Mouse (Mus musculus) CH12.LX (cell line): ENCODE measurements around the gene Csrp2. TPM values are rescaled to one million over a fixed set of nuclear protein-coding genes. Genes with fewer than 3 reads are reported as not detected.

ENCODE experiments used
- DNase-seq: peaks from one replicate; pipeline ENCODE4 v3.0.0-alpha.2; 2013; ENCODE audit errors: extremely low read depth
- H3K27ac ChIP-seq: 2 replicates; pipeline ENCODE4 v1.5.1; 2012; ENCODE audit warnings: low read depth, mild to moderate bottlenecking, control low read depth, moderate library complexity; ENCODE audit not compliant: insufficient read depth
- H3K27me3 ChIP-seq: replicated peaks from 2 replicates; pipeline ENCODE3; 2012; ENCODE audit warnings: inconsistent platforms
- H3K36me3 ChIP-seq, 2 experiments: replicated peaks in 1 of 2; 2 replicates each; pipeline versions ENCODE3 to v1.6.1; 2012; ENCODE audit warnings: inconsistent platforms in 1 of 2, low read length in 1 of 2, mild to moderate bottlenecking in 1 of 2, mixed read lengths in 1 of 2, moderate library complexity in 1 of 2; ENCODE audit not compliant: control insufficient read depth in 1 of 2, insufficient read depth in 1 of 2
- H3K4me1 ChIP-seq, 2 experiments: 2 replicates each; pipeline ENCODE4 v1.6.1; 2012; ENCODE audit warnings: inconsistent platforms in 1 of 2, moderate library complexity in 1 of 2; ENCODE audit not compliant: insufficient read depth in 2 of 2, control insufficient read depth in 1 of 2
- H3K4me2 ChIP-seq: 2 replicates; pipeline ENCODE4 v1.6.1; 2012; ENCODE audit warnings: low read depth, mild to moderate bottlenecking, control low read depth; ENCODE audit not compliant: poor library complexity, insufficient read depth, severe bottlenecking
- H3K4me3 ChIP-seq, 3 experiments: fragments of 150-350 bp in 1 of 3; sonication (generic) in 1 of 3; replicated peaks in 1 of 3; 2 replicates each; pipeline versions ENCODE3 to v1.5.1; 2011 to 2012; ENCODE audit warnings: low read depth in 2 of 3, low read length in 2 of 3, mild to moderate bottlenecking in 2 of 3, moderate library complexity in 2 of 3, control low read depth in 1 of 3, improper control_type of control experiment in 1 of 3, inconsistent platforms in 1 of 3, mixed read lengths in 1 of 3; ENCODE audit not compliant: poor library complexity in 1 of 3
- H3K79me2 ChIP-seq: replicated peaks from 2 replicates; pipeline ENCODE4 v1.6.1; 2012; ENCODE audit warnings: mild to moderate bottlenecking, moderate library complexity; ENCODE audit not compliant: control insufficient read depth, poor library complexity, insufficient read depth, severe bottlenecking; ENCODE audit errors: extremely low read depth
- H3K9ac ChIP-seq: 2 replicates; pipeline ENCODE4 v1.6.1; 2012; ENCODE audit warnings: low read depth, mild to moderate bottlenecking, control low read depth, moderate library complexity; ENCODE audit not compliant: insufficient read depth
- H3K9me3 ChIP-seq: replicated peaks from 2 replicates; pipeline ENCODE3; 2012; ENCODE audit warnings: low read length, inconsistent platforms, mixed read lengths
- CHD2 ChIP-seq: IDR thresholded peaks from 2 replicates; pipeline ENCODE4 v1.6.1; 2011; ENCODE audit warnings: low read length, improper control_type of control experiment
- E2F4 ChIP-seq: IDR thresholded peaks from 2 replicates; pipeline ENCODE4 v1.6.1; 2011; ENCODE audit warnings: low read depth, low read length, improper control_type of control experiment; ENCODE audit not compliant: insufficient replicate concordance
- ELF1 ChIP-seq: IDR thresholded peaks from 2 replicates; pipeline ENCODE4 v1.6.1; 2014; ENCODE audit warnings: low read depth, mild to moderate bottlenecking, inconsistent platforms, low read length, improper control_type of control experiment
- IRF4 ChIP-seq: IDR thresholded peaks from 2 replicates; pipeline ENCODE4 v1.6.1; 2014; ENCODE audit warnings: low read depth, mild to moderate bottlenecking, inconsistent platforms, low read length, improper control_type of control experiment
- KAT2A ChIP-seq: IDR thresholded peaks from 2 replicates; pipeline ENCODE4 v1.6.1; 2012; ENCODE audit warnings: low read length, improper control_type of control experiment, inconsistent platforms; ENCODE audit not compliant: insufficient replicate concordance
- MAFK ChIP-seq: IDR thresholded peaks from 2 replicates; pipeline ENCODE4 v1.6.1; 2011; ENCODE audit warnings: low read length, improper control_type of control experiment; ENCODE audit not compliant: insufficient replicate concordance
- MEF2A ChIP-seq: IDR thresholded peaks from 2 replicates; pipeline ENCODE4 v1.6.1; 2014; ENCODE audit warnings: low read depth, mild to moderate bottlenecking, inconsistent platforms, low read length, improper control_type of control experiment, borderline replicate concordance
- MYC ChIP-seq: IDR thresholded peaks from 2 replicates; pipeline ENCODE4 v1.6.1; 2011; ENCODE audit warnings: low read depth, mild to moderate bottlenecking, improper control_type of control experiment, low read length
- NELFE ChIP-seq: IDR thresholded peaks from 2 replicates; pipeline ENCODE4 v1.6.1; 2011; ENCODE audit warnings: low read depth, low read length, improper control_type of control experiment
- NRF1 ChIP-seq: IDR thresholded peaks from 2 replicates; pipeline ENCODE4 v1.6.1; 2014; ENCODE audit warnings: low read depth, mild to moderate bottlenecking, inconsistent platforms, low read length, improper control_type of control experiment, moderate library complexity
- PAX5 ChIP-seq: IDR thresholded peaks from 2 replicates; pipeline ENCODE4 v1.6.1; 2012; ENCODE audit warnings: low read length, inconsistent platforms, mixed read lengths
- POLR2A ChIP-seq: IDR thresholded peaks from 2 replicates; pipeline ENCODE4 v1.6.1; 2011; ENCODE audit warnings: low read depth, mild to moderate bottlenecking, improper control_type of control experiment, low read length
- POLR2AphosphoS2 ChIP-seq: IDR thresholded peaks from 2 replicates; pipeline ENCODE4 v1.6.1; 2011; ENCODE audit warnings: low read depth, low read length, improper control_type of control experiment
- RAD21 ChIP-seq: IDR thresholded peaks from 2 replicates; pipeline ENCODE4 v1.6.1; 2011; ENCODE audit warnings: low read depth, mild to moderate bottlenecking, low read length, improper control_type of control experiment, moderate library complexity
- RCOR1 ChIP-seq: conservative IDR thresholded peaks from 2 replicates; pipeline ENCODE4 v1.6.1; 2012; ENCODE audit warnings: low read depth, mild to moderate bottlenecking, inconsistent platforms, low read length, improper control_type of control experiment
- SIN3A ChIP-seq: IDR thresholded peaks from 2 replicates; pipeline ENCODE4 v1.6.1; 2012; ENCODE audit warnings: low read length, improper control_type of control experiment, inconsistent platforms
- TBP ChIP-seq: conservative IDR thresholded peaks from 2 replicates; pipeline ENCODE4 v1.6.1; 2011; ENCODE audit warnings: low read depth, low read length, improper control_type of control experiment
- TCF12 ChIP-seq: IDR thresholded peaks from 2 replicates; pipeline ENCODE4 v1.6.1; 2014; ENCODE audit warnings: low read depth, mild to moderate bottlenecking, inconsistent platforms, low read length, improper control_type of control experiment
- ZKSCAN1 ChIP-seq: IDR thresholded peaks from 2 replicates; pipeline ENCODE4 v1.6.1; 2012; ENCODE audit warnings: low read depth, inconsistent platforms, low read length, improper control_type of control experiment, borderline replicate concordance
- ZMIZ1 ChIP-seq: IDR thresholded peaks from 2 replicates; pipeline ENCODE4 v1.6.1; 2012; ENCODE audit warnings: low read depth, mild to moderate bottlenecking, inconsistent platforms, low read length, improper control_type of control experiment
- dilution Hi-C: fragments of 300-500 bp; cut with MboI; formaldehyde crosslinking; loops from 2 replicates; pipeline ENCODE4 v1.14.3; 2020; ENCODE audit warnings: low sequenced_read_pairs; ENCODE audit not compliant: extremely low pct_unique_long_range_greater_than_20kb, extremely low pct_ligation_motif_present
- in situ Hi-C: fragments of 300-500 bp; cut with MboI; formaldehyde crosslinking; loops from 3 replicates; pipeline ENCODE4 v1.14.3; 2019; ENCODE audit warnings: low sequenced_read_pairs, low pct_ligation_motif_present, low pct_unique_long_range_greater_than_20kb, mixed read lengths
- polyA plus RNA-seq: library from polyadenylated mRNA; unstranded; fragments of >175 nt; gene quantifications from 2 replicates; pipeline ENCODE4 v1.2.1, GENCODE M21; 2012; ENCODE audit warnings: low read depth; ENCODE audit not compliant: insufficient read length
- total RNA-seq, 2 experiments: library from RNA; depleted of rRNA; stranded (reverse); fragments of 300-350 nt in 1 of 2; fragments of >200 nt in 1 of 2; gene quantifications; 2 replicates each; pipeline ENCODE4 v1.2.3; 2012 to 2014

The Csrp2 gene
- total and polyA plus RNA-seq, 3 experiments, result 0.82 to 1.3 (median 0.87) TPM

- Histone ChIP-seq H3K4me3 (no peak overlapping the region), H3K4me1 (peaks cover 0 to 9% of the 10 kb centered on the region in 2 experiments; a peak in 1 of 4 replicates), H3K27ac (no peak overlapping the region), H3K79me2 (no peaks in the 10 kb centered on the region), H3K27me3 (no peaks in the 10 kb centered on the region), H3K36me3 (peaks cover 7 to 45% of the 10 kb centered on the region in 2 experiments), H3K9ac (no peak overlapping the region), H3K4me2 (no peak overlapping the region), H3K9me3 (no peaks in the 10 kb centered on the region)
- TF ChIP-seq POLR2AphosphoS2 (no peak), MYC (no peak)
- dilution Hi-C loops, result no loop called here
- in situ Hi-C loops, result no loop called here
- no peak for DNase-seq
Observed at GRCm38 (mm10) chr10:110952937-110953451, 33.4 kb downstream of the Csrp2 start.

- in situ Hi-C loops, result no loop called here
- peaks cover 18 to 45% of the 10 kb centered on the region in 2 experiments for H3K36me3 ChIP-seq
- no peak overlapping the region for H3K4me2 ChIP-seq
- no peak overlapping the region for H3K27ac ChIP-seq
- H3K9me3 ChIP-seq, result no peaks in the 10 kb centered on the region
- dilution Hi-C loops, result no loop called here
- H3K27me3 ChIP-seq, result no peaks in the 10 kb centered on the region
- DNase-seq, result no peak
- no peaks in the 10 kb centered on the region for H3K79me2 ChIP-seq
- H3K9ac ChIP-seq, result no peak overlapping the region
- TF ChIP-seq ELF1, result no peak
- no peak for TF ChIP-seq KAT2A
- no peak for TF ChIP-seq RCOR1
- TF ChIP-seq ZKSCAN1, result no peak
- no peak for TF ChIP-seq TCF12
- TF ChIP-seq E2F4, result no peak
- no peak for TF ChIP-seq NELFE
- no peak for TF ChIP-seq MEF2A
- no peak for TF ChIP-seq SIN3A
- no peak for TF ChIP-seq PAX5
- no peak for TF ChIP-seq POLR2AphosphoS2
- no peak for TF ChIP-seq TBP
- no peak for TF ChIP-seq CHD2
- no peak for TF ChIP-seq POLR2A
- TF ChIP-seq NRF1, result no peak
- no peak for TF ChIP-seq RAD21
- no peak for TF ChIP-seq ZMIZ1
- no peak for TF ChIP-seq MAFK
- TF ChIP-seq IRF4, result no peak
- peaks cover 0 to 8% of the 10 kb centered on the region in 2 experiments; a peak in 2 of 4 replicates for H3K4me1 ChIP-seq
- no peak overlapping the region for H3K4me3 ChIP-seq
Observed at GRCm38 (mm10) chr10:110958879-110959278, 39.3 kb downstream of the Csrp2 start.
